Comparison of ENCODE assay signal across 21 mouse cellular contexts in genomic region chr17:66595256-66595655, GRCm38 (mm10). TPM values are rescaled to one million over a fixed set of nuclear protein-coding genes. Genes with fewer than 3 reads are reported as not detected.
"Had no signal": no experiment of that assay in that cellular context is flagged by ENCODE, and none has a peak within 500 bp of the region (broad histone marks: within the 10 kb centered on the region; RNA-seq: fewer than 3 reads in every experiment).

No protein-coding gene starts in this region.

- H3K4me3 ChIP-seq: limb, embryonic 10.5 days; liver, embryonic 15.5 days; midbrain, embryonic 10.5 days; myocyte; neural tube, embryonic 15.5 days had no signal

- H3K4me1 ChIP-seq: liver, embryonic 15.5 days; midbrain, embryonic 10.5 days; neural tube, embryonic 15.5 days had no signal

- H3K9ac ChIP-seq: liver, embryonic 15.5 days; lung, embryonic 14.5 days; neural tube, embryonic 15.5 days had no signal

- H3K36me3 ChIP-seq: limb, embryonic 10.5 days; liver, embryonic 15.5 days; midbrain, embryonic 10.5 days; neural tube, embryonic 15.5 days had no signal

- H3K4me2 ChIP-seq: liver, embryonic 11.5 days; liver, embryonic 15.5 days; lung, embryonic 14.5 days; neural tube, embryonic 15.5 days had no signal

- DNase-seq: kidney, adult 8-10 months; kidney, postnatal 25 days; layer of hippocampus, adult 9-11 months; layer of hippocampus, postnatal 36 days; lung, embryonic 14.5 days; lung, postnatal 10 days; lung, postnatal 4 days; midbrain, embryonic 14.5 days; right cerebral cortex, adult 18-20 months; right cerebral cortex, postnatal 25 days; thymus, postnatal 36 days had no signal

- H3K9me3 ChIP-seq: limb, embryonic 10.5 days; liver, embryonic 15.5 days; midbrain, embryonic 10.5 days; neural tube, embryonic 15.5 days had no signal

- H3K27ac ChIP-seq: limb, embryonic 10.5 days; liver, embryonic 15.5 days; midbrain, embryonic 10.5 days; neural tube, embryonic 15.5 days had no signal

- H3K27me3 ChIP-seq: liver, embryonic 15.5 days; neural tube, embryonic 15.5 days had no signal

RNA-seq across cellular contexts. Expression of gene Themis3, which starts 0.8 kb away (rescaled TPM):
- total RNA-seq: layer of hippocampus, adult 18-20 months; layer of hippocampus, postnatal 36 days; megakaryocyte, adult 5-6 weeks had no signal
- polyA plus RNA-seq: limb, embryonic 10.5 days; liver, embryonic 11.5 days; liver, embryonic 15.5 days; midbrain, embryonic 10.5 days; midbrain, embryonic 14.5 days; myocyte; neural tube, embryonic 11.5 days; neural tube, embryonic 15.5 days; thymus, postnatal 0 days had no signal
